Mouse (Mus musculus): ENCODE data around the gene Emilin1. TPM values are rescaled to one million over a fixed set of nuclear protein-coding genes. Genes with fewer than 3 reads are reported as not detected.

Gene Emilin1
- polyA plus RNA-seq, 1 experiment from 2014 or later: 12.3 TPM

DNA sequence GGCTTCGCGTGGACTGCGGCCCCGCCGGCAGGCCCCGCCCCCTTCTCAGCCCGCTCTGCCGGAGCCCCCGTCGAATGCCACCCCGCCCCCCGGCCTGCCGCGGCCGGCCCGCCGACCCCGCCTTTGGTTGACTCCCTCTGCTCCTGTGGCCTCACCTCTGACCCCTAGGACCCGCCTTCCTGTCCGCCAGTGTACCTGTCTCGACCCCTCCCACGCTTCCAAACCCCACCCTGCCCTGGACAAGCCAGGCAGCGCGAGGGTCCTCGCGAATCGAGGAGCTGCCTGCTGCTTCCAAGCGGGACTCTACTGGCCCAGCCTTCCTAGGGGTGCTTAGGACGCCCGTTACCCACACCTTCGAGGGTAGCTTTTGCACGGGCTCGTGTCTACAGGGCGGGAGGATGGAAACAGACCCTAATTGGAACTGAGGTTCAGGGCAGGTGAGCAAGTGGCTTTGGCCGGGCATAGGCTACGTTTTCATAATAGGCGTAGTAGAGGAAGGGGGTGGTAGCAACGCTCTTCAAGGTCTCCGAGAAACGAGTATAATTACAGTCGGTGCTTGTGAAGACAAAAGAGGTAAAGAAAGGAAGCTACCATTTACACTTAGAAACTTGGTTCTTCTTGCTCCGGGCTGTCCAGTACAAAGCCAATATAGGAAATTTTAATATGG, 24.0 kb upstream of the Emilin1 start:
- no peaks in the 10 kb centered on the region for H3K9me3 ChIP-seq (replicated peaks; ENCODE audit: control insufficient read depth, low read length, poor library complexity, severe bottlenecking)
- peak; percentile 11 for ATAC-seq
- peak overlapping the region; percentile 64 for H3K4me3 ChIP-seq (ENCODE audit: low read depth, low read length)
- H3K4me1 ChIP-seq (ENCODE audit: control insufficient read depth, insufficient read depth, low read length): peaks cover 22% of the 10 kb centered on the region
- peak overlapping the region; percentile 58 for H3K4me2 ChIP-seq (ENCODE audit: low read length)
- peak overlapping the region; percentile 88 for H3K9ac ChIP-seq (ENCODE audit: low read depth, low read length)
- H3K27ac ChIP-seq (ENCODE audit: low read length): peak overlapping the region; percentile 98
- H3K27me3 ChIP-seq (ENCODE audit: control insufficient read depth, insufficient read depth, low read depth, low read length): no peaks in the 10 kb centered on the region
- under 1% methylated on average over 29 of the region's 42 CpGs for WGBS
- H3K36me3 ChIP-seq (ENCODE audit: control insufficient read depth, insufficient read depth, low read length): peaks cover 32% of the 10 kb centered on the region

DNA sequence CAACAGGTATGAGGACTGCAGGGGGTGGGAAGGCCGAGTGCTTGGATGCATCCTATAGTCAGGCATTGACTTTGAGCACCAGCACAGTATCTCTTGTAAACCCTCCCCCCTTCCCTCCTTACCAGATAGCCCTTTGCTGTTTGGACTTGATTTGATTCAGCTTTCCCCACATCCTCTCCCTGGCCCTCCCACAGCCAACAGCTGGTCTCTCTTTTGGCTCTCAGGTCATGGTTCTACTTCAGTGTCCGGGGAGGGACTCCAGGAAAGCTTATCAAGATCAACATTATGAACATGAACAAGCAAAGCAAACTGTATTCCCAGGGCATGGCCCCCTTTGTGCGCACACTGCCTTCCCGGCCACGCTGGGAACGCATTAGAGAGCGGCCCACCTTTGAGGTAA, 22.8 kb upstream of the Emilin1 start:
- H3K4me3 ChIP-seq (ENCODE audit: low read depth, low read length): peak overlapping the region; percentile 64; the same call in 1 of the 2 replicates
- no peaks in the 10 kb centered on the region for H3K9me3 ChIP-seq (replicated peaks; ENCODE audit: control insufficient read depth, low read length, poor library complexity, severe bottlenecking)
- H3K36me3 ChIP-seq (ENCODE audit: control insufficient read depth, insufficient read depth, low read length): peaks cover 43% of the 10 kb centered on the region
- H3K4me1 ChIP-seq (ENCODE audit: control insufficient read depth, insufficient read depth, low read length): peaks cover 22% of the 10 kb centered on the region
- H3K27me3 ChIP-seq (ENCODE audit: control insufficient read depth, insufficient read depth, low read depth, low read length): no peaks in the 10 kb centered on the region
- H3K27ac ChIP-seq (ENCODE audit: low read length): peak overlapping the region; percentile 98; the same call in 1 of the 2 replicates
- WGBS: 88% methylated on average over 7 of the region's 7 CpGs
- peak overlapping the region; percentile 58 for H3K4me2 ChIP-seq (ENCODE audit: low read length)
- no peak for ATAC-seq
- H3K9ac ChIP-seq (ENCODE audit: low read depth, low read length): peak overlapping the region; percentile 88

DNA sequence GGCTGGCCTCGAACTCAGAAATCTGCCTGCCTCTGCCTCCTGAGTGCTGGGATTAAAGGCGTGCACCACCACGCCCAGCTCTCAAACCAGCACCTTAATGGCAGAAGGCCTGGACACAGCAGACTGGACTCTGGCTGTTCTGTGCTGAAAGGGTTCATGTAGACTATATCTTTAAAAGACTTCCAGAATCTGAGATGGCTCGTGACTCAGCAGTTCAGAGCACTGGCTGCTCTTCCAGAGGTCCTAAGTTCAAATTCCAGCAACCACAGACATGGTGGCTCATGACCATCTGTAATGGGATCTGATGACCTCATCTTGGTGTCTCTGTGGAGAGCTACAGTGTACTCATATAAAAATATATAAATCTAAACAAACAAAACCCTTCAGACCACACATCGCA, 11.3 kb upstream of the Emilin1 start:
- Histone ChIP-seq H3K36me3 (ENCODE audit: control insufficient read depth, insufficient read depth, low read length) (peaks cover 20% of the 10 kb centered on the region), H3K9me3 (replicated peaks; ENCODE audit: control insufficient read depth, low read length, poor library complexity, severe bottlenecking) (no peaks in the 10 kb centered on the region), H3K27me3 (ENCODE audit: control insufficient read depth, insufficient read depth, low read depth, low read length) (no peaks in the 10 kb centered on the region), H3K27ac (ENCODE audit: low read length) (no peak overlapping the region), H3K4me3 (ENCODE audit: low read depth, low read length) (no peak overlapping the region), H3K9ac (ENCODE audit: low read depth, low read length) (no peak overlapping the region), H3K4me2 (ENCODE audit: low read length) (no peak overlapping the region), H3K4me1 (ENCODE audit: control insufficient read depth, insufficient read depth, low read length) (peaks cover 13% of the 10 kb centered on the region)
- WGBS: 96% methylated on average over 5 of the region's 5 CpGs
- ATAC-seq: no peak

DNA sequence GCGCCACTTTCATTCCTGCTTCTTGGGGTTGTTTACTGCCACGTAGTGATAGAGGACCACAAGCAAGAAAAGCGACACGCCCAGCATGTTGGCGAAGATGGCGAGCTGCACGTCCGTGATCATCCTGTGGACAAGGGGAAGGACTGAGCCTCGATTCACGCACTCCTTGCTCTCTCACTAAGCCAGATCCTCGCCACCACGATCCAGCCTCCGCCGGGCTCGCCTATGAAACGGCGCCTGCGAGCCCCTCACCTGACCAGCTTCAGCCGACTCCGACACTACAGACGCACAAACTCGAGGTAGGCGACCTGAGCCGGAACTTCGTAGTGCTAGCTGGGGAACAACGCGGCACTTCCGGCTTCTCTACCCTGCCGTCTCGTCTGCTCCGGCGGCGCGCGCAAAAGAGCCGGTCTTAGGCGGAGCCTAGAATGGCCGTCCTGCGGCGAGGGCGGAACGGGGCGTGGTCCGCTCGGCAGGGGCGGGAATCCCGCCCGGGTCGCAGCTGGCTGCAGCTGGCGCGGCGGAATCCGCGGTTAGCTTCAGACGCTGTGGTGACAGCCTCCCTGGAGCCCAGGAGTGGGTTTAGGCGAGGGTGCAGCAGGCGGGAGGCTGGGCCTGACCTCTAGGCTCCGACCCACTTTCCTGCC, 5.7 kb upstream of the Emilin1 start, which contains the start of gene Ost4:
Ost4 (minus strand) TSS at position 376 of the 647 bp plus-strand sequence.
- Histone ChIP-seq H3K27ac (ENCODE audit: low read length) (peak within 1 kb of the TSS; percentile 83), H3K4me3 (ENCODE audit: low read depth, low read length) (peak within 1 kb of the TSS; percentile 71), H3K9me3 (replicated peaks; ENCODE audit: control insufficient read depth, low read length, poor library complexity, severe bottlenecking) (no peaks in the 10 kb centered on the region), H3K27me3 (ENCODE audit: control insufficient read depth, insufficient read depth, low read depth, low read length) (no peaks in the 10 kb centered on the region), H3K4me1 (ENCODE audit: control insufficient read depth, insufficient read depth, low read length) (peaks cover 20% of the 10 kb centered on the region), H3K9ac (ENCODE audit: low read depth, low read length) (peak within 1 kb of the TSS; percentile 89), H3K4me2 (ENCODE audit: low read length) (peak within 1 kb of the TSS; percentile 95), H3K36me3 (ENCODE audit: control insufficient read depth, insufficient read depth, low read length) (peaks cover 13% of the 10 kb centered on the region)
- under 1% methylated on average over 57 of the region's 58 CpGs for WGBS
- ATAC-seq: peak; percentile 97

DNA sequence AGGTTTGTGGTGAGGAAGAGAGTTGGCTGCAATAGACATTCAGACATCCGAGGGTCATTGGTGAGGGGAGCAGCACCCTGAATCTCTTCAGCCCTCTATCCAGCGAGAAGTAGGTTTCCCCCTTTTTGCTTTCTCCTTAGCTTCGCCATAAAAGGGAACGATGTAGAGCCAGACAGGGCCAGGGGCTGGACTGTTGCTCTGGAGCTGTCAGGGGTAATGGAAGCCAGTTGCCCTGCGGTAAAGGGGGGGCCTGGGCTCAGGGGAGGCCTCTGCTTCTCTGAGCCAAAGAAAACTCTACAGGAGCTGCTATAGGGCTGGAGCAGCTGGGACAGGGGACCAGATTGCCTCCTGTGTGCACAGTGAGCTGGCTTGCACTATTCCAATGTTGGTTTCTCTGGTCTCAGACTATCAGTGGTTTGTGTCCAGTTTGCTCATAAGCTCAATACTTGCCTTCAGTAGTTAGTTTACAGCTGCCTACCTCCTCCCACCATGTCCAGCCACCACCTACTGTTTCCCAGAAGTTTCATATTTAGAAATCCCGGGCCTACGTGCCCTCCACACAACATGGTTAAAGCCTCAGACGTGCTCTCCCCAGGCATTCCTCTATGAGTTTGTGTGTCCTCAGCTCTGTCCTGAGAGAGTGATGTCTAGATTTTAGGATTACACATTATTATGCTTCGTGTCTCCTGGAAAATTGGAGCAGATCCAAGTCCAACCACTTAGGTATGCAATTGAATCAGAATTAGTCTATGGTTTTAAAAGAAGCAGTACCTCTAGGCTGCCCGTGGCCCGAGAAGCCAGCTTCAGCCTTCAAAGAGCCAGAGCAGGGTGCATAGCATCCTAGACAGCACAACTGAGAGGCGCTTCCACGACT, 4.5 kb upstream of the Emilin1 start:
- 57% methylated on average over 13 of the region's 13 CpGs for WGBS
- ATAC-seq: peak; percentile 8; the same call in 1 of the 2 replicates
- no peaks in the 10 kb centered on the region for H3K27me3 ChIP-seq (ENCODE audit: control insufficient read depth, insufficient read depth, low read depth, low read length)
- peak overlapping the region; percentile 83 for H3K27ac ChIP-seq (ENCODE audit: low read length)
- H3K9ac ChIP-seq (ENCODE audit: low read depth, low read length): peak overlapping the region; percentile 89; the same call in 1 of the 2 replicates
- peak overlapping the region; percentile 95 for H3K4me2 ChIP-seq (ENCODE audit: low read length)
- no peaks in the 10 kb centered on the region for H3K9me3 ChIP-seq (replicated peaks; ENCODE audit: control insufficient read depth, low read length, poor library complexity, severe bottlenecking)
- H3K4me3 ChIP-seq (ENCODE audit: low read depth, low read length): peak overlapping the region; percentile 71
- H3K4me1 ChIP-seq (ENCODE audit: control insufficient read depth, insufficient read depth, low read length): peaks cover 20% of the 10 kb centered on the region
- peaks cover 8% of the 10 kb centered on the region for H3K36me3 ChIP-seq (ENCODE audit: control insufficient read depth, insufficient read depth, low read length)

DNA sequence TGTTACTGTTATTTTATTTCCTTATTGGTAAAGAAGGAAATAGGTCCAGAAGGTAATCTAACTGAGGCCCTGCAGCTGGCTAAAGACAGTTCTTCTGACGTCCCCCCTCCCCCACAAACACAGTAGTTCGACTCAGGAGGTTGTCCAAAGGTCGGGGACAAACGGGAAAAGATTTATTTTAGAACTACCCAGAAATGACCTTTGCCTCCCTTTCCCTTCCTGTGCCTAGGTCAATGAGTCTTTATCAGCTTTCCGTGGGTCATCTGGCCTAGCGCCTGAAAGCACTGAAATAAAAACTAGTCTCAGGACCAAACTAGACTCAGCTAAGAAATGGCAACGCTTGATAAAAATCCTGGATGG, 3.9 kb upstream of the Emilin1 start:
- Histone ChIP-seq H3K4me1 (ENCODE audit: control insufficient read depth, insufficient read depth, low read length) (peaks cover 20% of the 10 kb centered on the region), H3K36me3 (ENCODE audit: control insufficient read depth, insufficient read depth, low read length) (peaks cover 5% of the 10 kb centered on the region; the same call in 1 of the 2 replicates), H3K9me3 (replicated peaks; ENCODE audit: control insufficient read depth, low read length, poor library complexity, severe bottlenecking) (no peaks in the 10 kb centered on the region), H3K9ac (ENCODE audit: low read depth, low read length) (no peak overlapping the region), H3K4me3 (ENCODE audit: low read depth, low read length) (no peak overlapping the region), H3K4me2 (ENCODE audit: low read length) (no peak overlapping the region), H3K27me3 (ENCODE audit: control insufficient read depth, insufficient read depth, low read depth, low read length) (no peaks in the 10 kb centered on the region), H3K27ac (ENCODE audit: low read length) (no peak overlapping the region)
- ATAC-seq: no peak
- 64% methylated on average over 7 of the region's 7 CpGs for WGBS

DNA sequence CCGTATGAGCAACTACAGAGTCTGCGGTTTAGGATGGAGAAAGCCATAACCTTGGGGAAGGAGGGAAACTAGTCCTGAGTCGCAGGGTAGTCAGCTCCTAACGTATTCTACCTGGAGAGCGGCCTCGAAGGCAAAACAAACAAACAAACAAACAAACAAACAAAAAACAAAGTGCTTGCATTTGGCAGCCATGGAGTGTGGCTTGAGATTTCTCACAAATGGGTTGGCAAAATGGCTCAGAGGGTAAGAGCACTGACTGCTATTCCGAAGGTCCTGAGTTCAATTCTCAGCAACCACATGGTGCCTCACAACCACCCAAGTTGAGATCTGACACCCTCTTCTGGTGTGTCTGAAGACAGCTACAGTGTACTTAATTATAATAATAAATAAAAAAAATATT, 3.3 kb upstream of the Emilin1 start:
- Histone ChIP-seq H3K9ac (ENCODE audit: low read depth, low read length) (no peak overlapping the region), H3K9me3 (replicated peaks; ENCODE audit: control insufficient read depth, low read length, poor library complexity, severe bottlenecking) (no peaks in the 10 kb centered on the region), H3K27me3 (ENCODE audit: control insufficient read depth, insufficient read depth, low read depth, low read length) (no peaks in the 10 kb centered on the region), H3K27ac (ENCODE audit: low read length) (no peak overlapping the region), H3K4me2 (ENCODE audit: low read length) (no peak overlapping the region), H3K36me3 (ENCODE audit: control insufficient read depth, insufficient read depth, low read length) (0 out of 2 replicates have a peak, but pooled peaks cover 5% of the 10 kb centered on the region), H3K4me1 (ENCODE audit: control insufficient read depth, insufficient read depth, low read length) (peaks cover 20% of the 10 kb centered on the region), H3K4me3 (ENCODE audit: low read depth, low read length) (no peak overlapping the region)
- ATAC-seq: no peak
- 88% methylated on average over 7 of the region's 7 CpGs for WGBS

DNA sequence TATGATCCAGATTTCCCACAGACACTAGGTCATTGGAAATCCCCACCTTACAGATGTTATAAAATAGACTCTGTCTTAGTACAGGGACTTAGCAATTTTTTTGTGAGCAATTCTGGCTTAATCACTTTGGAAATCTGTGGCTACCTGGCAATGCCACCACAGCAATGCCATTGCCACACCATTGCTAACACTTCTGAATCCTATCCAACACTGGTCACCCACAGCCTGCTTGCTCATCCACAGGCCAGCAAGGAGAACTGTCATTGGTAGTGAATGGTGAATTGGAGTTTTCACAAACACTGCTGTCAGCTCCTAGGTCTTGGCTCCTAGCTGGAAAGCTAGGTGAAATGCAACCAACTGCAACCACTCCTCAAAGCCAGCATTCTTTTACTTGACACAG, 2.7 kb upstream of the Emilin1 start:
- H3K4me3 ChIP-seq (ENCODE audit: low read depth, low read length): no peak overlapping the region
- 0 out of 2 replicates have a peak, but pooled peaks cover 1% of the 10 kb centered on the region for H3K36me3 ChIP-seq (ENCODE audit: control insufficient read depth, insufficient read depth, low read length)
- no peak overlapping the region for H3K27ac ChIP-seq (ENCODE audit: low read length)
- no peaks in the 10 kb centered on the region for H3K9me3 ChIP-seq (replicated peaks; ENCODE audit: control insufficient read depth, low read length, poor library complexity, severe bottlenecking)
- no peak overlapping the region for H3K4me2 ChIP-seq (ENCODE audit: low read length)
- H3K4me1 ChIP-seq (ENCODE audit: control insufficient read depth, insufficient read depth, low read length): peaks cover 19% of the 10 kb centered on the region
- H3K9ac ChIP-seq (ENCODE audit: low read depth, low read length): no peak overlapping the region
- ATAC-seq: no peak
- H3K27me3 ChIP-seq (ENCODE audit: control insufficient read depth, insufficient read depth, low read depth, low read length): no peaks in the 10 kb centered on the region
